Mouse (Mus musculus) midbrain, postnatal 0 days (tissue): Measurements from ENCODE around the gene Ptx4. TPM values are rescaled to one million over a fixed set of nuclear protein-coding genes. Genes with fewer than 3 reads are reported as not detected.
"Not testable (repeated sequence)": the region's sequence is repeated elsewhere in the genome, so short reads cannot be mapped to it uniquely, and the experiment has no call there.

ENCODE experiments used
- ATAC-seq: fragments of 200-750 bp; cut with Nextera tagmentation; 2 replicates; pipeline ENCODE4 v1.8.0; 2017; ENCODE audit warnings: moderate number of reproducible peaks, mild to moderate bottlenecking, moderate TSS enrichment, moderate library complexity; ENCODE audit not compliant: low FRiP score
- DNase-seq: peaks from one replicate; pipeline ENCODE4 v3.0.0-alpha.2; 2015; ENCODE audit warnings: low spot score
- H3K27ac ChIP-seq: fragments of 300-500 bp; sonication (generic); 2 replicates; pipeline ENCODE4 v1.5.1; 2014; ENCODE audit warnings: low read depth, mild to moderate bottlenecking, low read length, mixed read lengths
- H3K27me3 ChIP-seq: fragments of 300-500 bp; sonication (generic); 2 replicates; pipeline ENCODE4 v1.6.1; 2014; ENCODE audit warnings: low read length, control low read depth, mixed read lengths; ENCODE audit not compliant: insufficient read depth
- H3K36me3 ChIP-seq: fragments of 300-500 bp; sonication (generic); 2 replicates; pipeline ENCODE4 v1.6.1; 2014; ENCODE audit warnings: low read length, control low read depth, mixed read lengths; ENCODE audit not compliant: insufficient read depth
- H3K4me1 ChIP-seq: fragments of 300-500 bp; sonication (generic); 2 replicates; pipeline ENCODE4 v1.6.1; 2014; ENCODE audit warnings: mild to moderate bottlenecking, control low read depth, antibody characterized with exemption, low read length, mixed read lengths; ENCODE audit not compliant: insufficient read depth
- H3K4me2 ChIP-seq: fragments of 300-500 bp; sonication (generic); 2 replicates; pipeline ENCODE4 v1.6.1; 2014; ENCODE audit warnings: low read depth, mild to moderate bottlenecking, low read length, mixed read lengths; ENCODE audit not compliant: poor library complexity, severe bottlenecking
- H3K4me3 ChIP-seq: fragments of 300-500 bp; sonication (generic); 2 replicates; pipeline ENCODE4 v1.5.1; 2014; ENCODE audit warnings: low read depth, mild to moderate bottlenecking, low read length, moderate library complexity
- H3K9ac ChIP-seq: fragments of 300-500 bp; sonication (generic); replicated peaks from 2 replicates; pipeline ENCODE4 v1.6.1; 2014; ENCODE audit warnings: mild to moderate bottlenecking, low read length, moderate library complexity, mixed read lengths; ENCODE audit not compliant: poor library complexity, severe bottlenecking
- H3K9me3 ChIP-seq: fragments of 300-500 bp; sonication (generic); 2 replicates; pipeline ENCODE4 v1.6.1; 2016; ENCODE audit warnings: low read length, control low read depth
- CTCF ChIP-seq: IDR thresholded peaks from 2 replicates; pipeline ENCODE4 v1.5.1; 2016; ENCODE audit warnings: antibody characterized with exemption, mild to moderate bottlenecking
- WGBS: fragments of 180-500 bp; shearing (Covaris S2); extraction: QIAGEN DNeasy Blood & Tissue Kit; methylation state at CpG from one replicate; pipeline ENCODE4 v1.1.7; 2014; 5-methylcytosine and 5-hydroxymethylcytosine counted together
- polyA plus RNA-seq: library from polyadenylated mRNA; unstranded; fragments of >200 nt; fragmentation: Nextera tagmentation; extraction: Ambion mirVana; gene quantifications from 2 replicates; pipeline ENCODE4 v1.2.1, GENCODE M21; 2015
- total RNA-seq: library from RNA; depleted of rRNA; stranded (reverse); fragments of >200 nt; gene quantifications from 2 replicates; pipeline ENCODE4 v1.2.3, GENCODE M21; 2014

Gene Ptx4
- total and polyA plus RNA-seq, 2 experiments from 2014 or later = 0.59 TPM; not detected in 1

GRCm38 (mm10) chr17:25115664-25116432 is 4.7 kb upstream of the Ptx4 start, which contains the start of gene Telo2:
TSS of gene Telo2 (minus strand) at chr17:25115967.
- peaks cover 2% of the 10 kb centered on the region; the same call in 1 of the 2 replicates for H3K36me3 ChIP-seq
- WGBS = 6% methylated on average over 40 of the region's 40 CpGs
- no peak for TF ChIP-seq CTCF
- H3K9ac ChIP-seq = peak within 1 kb of the TSS; percentile 68
- H3K4me2 ChIP-seq = peak within 1 kb of the TSS; percentile 91
- peak within 1 kb of the TSS; percentile 60 for H3K4me3 ChIP-seq
- peaks cover 10% of the 10 kb centered on the region; the same call in 1 of the 2 replicates for H3K4me1 ChIP-seq
- H3K27ac ChIP-seq = peak within 1 kb of the TSS; percentile 85
- peak; percentile 89 for ATAC-seq
- H3K9me3 ChIP-seq = no peaks in the 10 kb centered on the region
- H3K27me3 ChIP-seq = no peaks in the 10 kb centered on the region
- peak; percentile 95 for DNase-seq

- no peaks in the 10 kb centered on the region for H3K36me3 ChIP-seq
- TF ChIP-seq CTCF = peak; percentile 61
- H3K4me2 ChIP-seq = no peak overlapping the region
- H3K4me1 ChIP-seq = peaks cover 10% of the 10 kb centered on the region; the same call in 1 of the 2 replicates
- no peak overlapping the region for H3K9ac ChIP-seq
- ATAC-seq (no peak), DNase-seq (no peak)
- no peaks in the 10 kb centered on the region for H3K27me3 ChIP-seq
- H3K27ac ChIP-seq = no peak overlapping the region
- WGBS = 24% methylated on average over 4 of the region's 4 CpGs
- H3K4me3 ChIP-seq = no peak overlapping the region
- no peaks in the 10 kb centered on the region for H3K9me3 ChIP-seq
Observed at GRCm38 (mm10) chr17:25117263-25117662, 3.3 kb upstream of the Ptx4 start.

- Histone ChIP-seq H3K27ac (no peak overlapping the region), H3K9ac (no peak overlapping the region), H3K36me3 (no peaks in the 10 kb centered on the region), H3K4me3 (no peak overlapping the region), H3K4me2 (no peak overlapping the region), H3K4me1 (no peaks in the 10 kb centered on the region), H3K9me3 (no peaks in the 10 kb centered on the region), H3K27me3 (no peaks in the 10 kb centered on the region)
- 26% methylated on average over 7 of the region's 7 CpGs for WGBS
- DNase-seq (no peak), ATAC-seq (no peak)
- peak; percentile 15; the same call in 1 of the 2 replicates for TF ChIP-seq CTCF
Observed at GRCm38 (mm10) chr17:25123979-25124378, 3.4 kb downstream of the Ptx4 start.

GRCm38 (mm10) chr17:25125442-25126060 is 5.0 kb downstream of the Ptx4 start:
- H3K27ac ChIP-seq, DNase-seq: not testable (repeated sequence)
- 74% methylated on average over 3 of the region's 3 CpGs for WGBS

GRCm38 (mm10) chr17:25127079-25127478 is 6.5 kb downstream of the Ptx4 start:
- no peaks in the 10 kb centered on the region for H3K9me3 ChIP-seq
- no peak overlapping the region for H3K9ac ChIP-seq
- no peak for ATAC-seq
- H3K4me2 ChIP-seq = no peak overlapping the region
- no peak overlapping the region for H3K27ac ChIP-seq
- H3K4me3 ChIP-seq = no peak overlapping the region
- no peaks in the 10 kb centered on the region for H3K27me3 ChIP-seq
- 56% methylated on average over 8 of the region's 8 CpGs for WGBS
- no peaks in the 10 kb centered on the region for H3K36me3 ChIP-seq
- TF ChIP-seq CTCF = no peak
- peak; percentile 13 for DNase-seq
- no peaks in the 10 kb centered on the region for H3K4me1 ChIP-seq

More at GRCm38 (mm10) chr17:25125442-25126060, 5.0 kb downstream of the Ptx4 start:
- H3K9me3 ChIP-seq, H3K27me3 ChIP-seq, H3K4me3 ChIP-seq, H3K9ac ChIP-seq, H3K4me1 ChIP-seq, ATAC-seq, H3K4me2 ChIP-seq, H3K36me3 ChIP-seq: not testable (repeated sequence)

GRCm38 (mm10) chr17:25127681-25128080 is 7.1 kb downstream of the Ptx4 start:
- H3K4me3 ChIP-seq = no peak overlapping the region
- TF ChIP-seq CTCF = no peak
- H3K36me3 ChIP-seq = no peaks in the 10 kb centered on the region
- no peaks in the 10 kb centered on the region for H3K9me3 ChIP-seq
- no peaks in the 10 kb centered on the region for H3K4me1 ChIP-seq
- no peak overlapping the region for H3K4me2 ChIP-seq
- no peaks in the 10 kb centered on the region for H3K27me3 ChIP-seq
- no peak overlapping the region for H3K27ac ChIP-seq
- WGBS = 79% methylated on average over 9 of the region's 9 CpGs
- H3K9ac ChIP-seq = no peak overlapping the region
- ATAC-seq (no peak), DNase-seq (no peak)
